Mouse (Mus musculus) CD8-positive naive resting alpha-beta T cell, adult 2 months (primary cell): ENCODE measurements around the gene Klc4.

Experiments
- DNase-seq, 2 experiments: peaks; one replicate each; pipeline ENCODE4 v3.0.0; 2022; ENCODE audit warnings: low read depth in 2 of 2, low spot score in 2 of 2

The Klc4 gene

GRCm38 (mm10) chr17:46645561-46646321, at the start of gene Klc4, which contains the start of gene Mrpl2:
Klc4 (minus strand) TSS chr17:46646022.
Mrpl2 (plus strand) TSS chr17:46646229.
- DNase-seq = peak; percentile 97 to 99

- DNase-seq = no peak
These were observed 48.8 kb upstream of the Klc4 start for GRCm38 (mm10) chr17:46694517-46695063.

GRCm38 (mm10) chr17:46691390-46691789, 45.6 kb upstream of the Klc4 start:
- no peak for DNase-seq

GRCm38 (mm10) chr17:46690665-46691064, 44.8 kb upstream of the Klc4 start:
- no peak for DNase-seq

GRCm38 (mm10) chr17:46685913-46686312, 40.1 kb upstream of the Klc4 start:
- no peak for DNase-seq

- no peak for DNase-seq
These were observed 37.0 kb upstream of the Klc4 start for GRCm38 (mm10) chr17:46682654-46683389.

- no peak for DNase-seq
These were observed 35.8 kb upstream of the Klc4 start for GRCm38 (mm10) chr17:46681466-46682118.

GRCm38 (mm10) chr17:46680760-46681373, 35.0 kb upstream of the Klc4 start, which contains the start of gene Klhdc3:
Klhdc3 (minus strand) TSS chr17:46680914.
- peak; percentile 93 to 94 for DNase-seq

- DNase-seq = no peak
These were observed 34.3 kb upstream of the Klc4 start for GRCm38 (mm10) chr17:46679843-46680759.

- no peak for DNase-seq
These were observed 33.1 kb upstream of the Klc4 start for GRCm38 (mm10) chr17:46678911-46679310.

GRCm38 (mm10) chr17:46678416-46678815, 32.6 kb upstream of the Klc4 start, which contains the start of gene Mea1:
Mea1 (plus strand) TSS chr17:46678793.
- DNase-seq = no peak

GRCm38 (mm10) chr17:46674530-46675283, 28.9 kb upstream of the Klc4 start:
- no peak for DNase-seq

- DNase-seq = peak; percentile 78 to 81
These were observed 28.2 kb upstream of the Klc4 start, which contains the start of gene Rrp36 for GRCm38 (mm10) chr17:46673850-46674529. Rrp36 (minus strand) TSS chr17:46674352.

GRCm38 (mm10) chr17:46669911-46670310, 24.1 kb upstream of the Klc4 start:
- no peak for DNase-seq

- no peak for DNase-seq
These were observed 21.9 kb upstream of the Klc4 start for GRCm38 (mm10) chr17:46667712-46668111.

GRCm38 (mm10) chr17:46662730-46663129, 16.9 kb upstream of the Klc4 start:
- no peak for DNase-seq

GRCm38 (mm10) chr17:46661981-46662380, 16.2 kb upstream of the Klc4 start:
- DNase-seq = no peak

- DNase-seq = no peak
These were observed 15.5 kb upstream of the Klc4 start for GRCm38 (mm10) chr17:46661351-46661750.
